Mouse (Mus musculus): ENCODE data around the gene Dnajc3. TPM values are rescaled to one million over a fixed set of nuclear protein-coding genes. Genes with fewer than 3 reads are reported as not detected.
A peak's percentile ranks its signal among the peaks of the same experiment; 100 is the strongest.

Dnajc3 gene
- polyA plus RNA-seq, 1 experiment from 2014 or later, result 48.4 TPM

DNA sequence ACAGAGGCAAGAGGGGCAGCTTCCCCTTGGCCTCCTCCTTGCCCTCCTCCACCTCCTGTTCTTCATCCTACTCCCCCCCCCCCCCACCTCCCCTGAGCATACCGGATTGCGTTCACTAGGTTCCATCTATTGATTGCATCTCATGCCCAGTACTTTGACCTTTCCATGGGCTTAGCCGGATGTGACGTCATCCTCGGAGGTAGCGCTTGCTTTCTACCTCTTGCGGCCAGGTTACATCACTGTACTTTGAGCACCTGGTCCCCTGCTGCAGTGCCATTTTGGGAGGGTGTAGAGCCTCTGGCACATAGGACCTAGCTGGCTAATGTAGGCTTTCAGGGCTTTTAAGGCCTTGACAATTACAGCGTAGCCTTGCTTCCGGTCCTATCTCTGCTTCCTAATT, 3.1 kb upstream of the Dnajc3 start:
- Histone ChIP-seq H3K27me3 (replicated peaks) (no peaks in the 10 kb centered on the region), H3K4me1 (replicated peaks) (0 out of 2 replicates have a peak, but pooled peaks cover 7% of the 10 kb centered on the region), H3K27ac (no peak overlapping the region), H3K36me3 (no peaks in the 10 kb centered on the region), H3K9me3 (no peaks in the 10 kb centered on the region), H3K9ac (no peak overlapping the region), H3K4me2 (replicated peaks) (no peak overlapping the region), H3K4me3 (replicated peaks) (no peak overlapping the region)
- WGBS, result 75% methylated on average over 9 of the region's 9 CpGs
- no peak for ATAC-seq

DNA sequence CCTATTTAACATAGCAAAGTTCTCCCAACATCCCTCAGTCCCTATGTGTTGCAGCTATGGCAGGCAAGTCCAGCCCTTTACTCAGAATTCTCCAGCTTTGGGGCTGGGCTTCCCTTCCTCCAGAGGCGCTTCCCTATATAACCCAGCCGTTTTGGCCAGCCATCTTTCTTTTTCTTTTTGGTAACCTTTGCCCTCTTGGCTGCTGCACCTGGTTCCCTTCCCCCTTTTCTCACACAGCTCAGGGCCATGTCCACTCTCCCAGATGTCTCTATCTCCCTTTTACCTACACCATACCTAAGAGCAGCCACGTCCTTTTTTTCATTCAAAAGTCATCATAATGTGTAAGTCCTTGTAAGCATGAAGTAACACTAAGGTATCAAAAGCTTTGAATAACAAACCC, 1.5 kb upstream of the Dnajc3 start:
- Histone ChIP-seq H3K27ac (no peak overlapping the region), H3K9ac (no peak overlapping the region), H3K4me2 (replicated peaks) (no peak overlapping the region), H3K27me3 (replicated peaks) (no peaks in the 10 kb centered on the region), H3K4me3 (replicated peaks) (no peak overlapping the region), H3K9me3 (no peaks in the 10 kb centered on the region), H3K36me3 (no peaks in the 10 kb centered on the region), H3K4me1 (replicated peaks) (0 out of 2 replicates have a peak, but pooled peaks cover 10% of the 10 kb centered on the region)
- WGBS, result 57% methylated on average over 3 of the region's 3 CpGs
- no peak for ATAC-seq

DNA sequence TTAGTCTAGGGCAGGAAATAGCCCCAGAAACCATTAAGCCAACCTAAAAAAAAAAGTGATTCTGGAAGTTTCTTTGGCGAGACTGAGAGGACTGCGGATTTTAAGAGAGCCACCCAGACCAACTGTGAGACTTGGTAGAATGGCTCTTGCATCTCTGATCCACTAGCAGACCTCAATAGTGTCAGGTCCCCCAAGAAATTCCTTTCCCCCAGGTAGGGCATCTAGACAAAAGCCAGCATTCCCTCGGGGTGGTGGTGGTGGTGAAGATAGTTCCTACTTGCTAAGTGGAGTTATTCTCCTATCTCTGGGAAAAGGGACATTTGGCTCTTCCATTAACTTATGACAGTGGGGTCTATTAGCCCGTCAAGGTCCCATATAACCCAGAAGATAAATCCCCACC, 824 bp upstream of the Dnajc3 start:
- ATAC-seq, result peak; percentile 10
- WGBS, result 35% methylated on average over 4 of the region's 4 CpGs
- peak overlapping the region; percentile 99 for H3K4me3 ChIP-seq (replicated peaks)
- H3K36me3 ChIP-seq, result no peaks in the 10 kb centered on the region
- H3K4me1 ChIP-seq (replicated peaks), result 0 out of 2 replicates have a peak, but pooled peaks cover 10% of the 10 kb centered on the region
- no peaks in the 10 kb centered on the region for H3K9me3 ChIP-seq
- no peaks in the 10 kb centered on the region for H3K27me3 ChIP-seq (replicated peaks)
- H3K27ac ChIP-seq, result peak overlapping the region; percentile 85
- peak overlapping the region; percentile 64 for H3K9ac ChIP-seq
- peak overlapping the region; percentile 79 for H3K4me2 ChIP-seq (replicated peaks)

DNA sequence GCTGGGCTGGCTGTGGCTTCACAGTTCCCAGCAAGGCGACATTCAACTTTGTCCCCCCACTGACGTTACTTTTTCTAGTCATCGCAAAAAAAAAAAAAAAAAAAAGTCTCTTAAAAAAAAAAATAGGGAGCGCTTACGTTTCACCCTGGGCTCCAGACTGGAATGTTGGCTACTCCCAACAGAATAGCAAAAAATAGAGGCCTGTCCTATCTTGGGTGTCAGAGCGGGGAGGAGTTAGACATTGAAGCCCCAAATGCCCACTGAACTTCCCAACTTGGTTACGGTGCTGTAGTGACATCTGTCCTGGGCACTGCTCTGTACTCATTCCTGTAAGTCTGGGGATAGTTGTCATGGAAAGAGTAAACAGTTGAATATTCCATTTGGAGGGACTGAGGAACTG, 775 bp downstream of the Dnajc3 start:
- peak overlapping the region; percentile 99 for H3K4me3 ChIP-seq (replicated peaks)
- H3K4me1 ChIP-seq (replicated peaks), result 0 out of 2 replicates have a peak, but pooled peaks cover 10% of the 10 kb centered on the region
- WGBS, result 3% methylated on average over 7 of the region's 7 CpGs
- H3K4me2 ChIP-seq (replicated peaks), result peak overlapping the region; percentile 65
- no peaks in the 10 kb centered on the region for H3K9me3 ChIP-seq
- H3K36me3 ChIP-seq, result no peaks in the 10 kb centered on the region
- H3K9ac ChIP-seq, result peak overlapping the region; percentile 98
- H3K27me3 ChIP-seq (replicated peaks), result no peaks in the 10 kb centered on the region
- ATAC-seq, result no peak
- peak overlapping the region; percentile 94 for H3K27ac ChIP-seq

DNA sequence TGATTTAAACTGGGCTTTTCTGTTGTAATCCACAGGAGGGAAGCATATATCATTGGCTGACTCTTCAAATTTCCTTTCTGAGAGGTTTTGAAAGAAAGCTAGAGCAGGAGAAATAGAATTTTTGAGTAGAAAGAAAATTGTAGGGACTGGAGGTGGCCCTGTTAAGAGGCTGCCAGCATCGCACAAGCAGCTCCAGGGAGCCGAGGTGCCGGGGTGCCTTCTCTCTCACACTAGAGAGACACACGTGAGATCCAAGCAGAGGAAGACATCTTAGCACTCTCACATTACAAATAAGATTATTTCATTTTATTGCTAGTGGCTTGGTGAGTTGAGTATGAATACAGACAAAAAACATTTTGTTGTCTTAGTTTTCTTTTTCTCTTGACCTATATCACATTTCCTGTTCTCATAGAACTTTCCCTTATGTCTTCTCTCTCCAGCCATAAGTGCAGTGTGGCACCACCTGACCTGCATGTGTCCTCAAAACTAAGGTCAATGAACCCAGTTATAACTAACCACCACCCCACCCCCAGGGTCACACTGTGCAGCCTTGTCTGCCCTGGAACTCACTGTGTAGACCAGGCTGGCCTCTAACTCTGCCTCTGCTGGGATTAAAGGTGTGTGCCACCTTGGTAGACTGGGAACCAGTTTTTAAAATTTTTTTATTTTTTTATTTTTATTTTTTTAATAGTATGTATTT, 3.2 kb downstream of the Dnajc3 start:
- Histone ChIP-seq H3K4me1 (replicated peaks) (0 out of 2 replicates have a peak, but pooled peaks cover 10% of the 10 kb centered on the region), H3K36me3 (no peaks in the 10 kb centered on the region), H3K27ac (no peak overlapping the region), H3K9ac (no peak overlapping the region), H3K4me3 (replicated peaks) (no peak overlapping the region), H3K9me3 (no peaks in the 10 kb centered on the region), H3K27me3 (replicated peaks) (no peaks in the 10 kb centered on the region), H3K4me2 (replicated peaks) (no peak overlapping the region)
- WGBS, result 82% methylated on average over 4 of the region's 4 CpGs
- no peak for ATAC-seq

DNA sequence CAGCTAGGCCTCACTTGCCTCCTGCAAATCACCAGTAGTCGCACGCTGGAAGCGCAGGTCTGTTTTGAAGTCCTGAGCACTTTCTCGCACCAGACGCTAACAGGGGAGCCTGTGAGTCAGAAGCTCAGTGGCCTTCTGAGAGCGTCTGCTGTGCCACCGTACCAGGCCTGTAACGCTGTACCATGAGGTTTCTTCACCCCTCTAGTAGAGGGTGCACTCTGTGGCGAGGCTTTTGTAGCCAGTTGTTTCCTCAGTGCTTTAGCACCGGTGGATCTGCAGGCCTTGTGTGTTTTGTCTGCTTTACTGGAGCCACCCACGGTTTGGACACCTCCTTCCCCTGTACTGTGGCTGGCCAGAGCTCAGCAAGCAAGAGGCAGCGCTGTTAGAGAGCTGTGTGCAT, 4.3 kb downstream of the Dnajc3 start:
- no peaks in the 10 kb centered on the region for H3K36me3 ChIP-seq
- WGBS, result 55% methylated on average over 12 of the region's 12 CpGs
- no peak overlapping the region for H3K9ac ChIP-seq
- no peak for ATAC-seq
- no peak overlapping the region for H3K4me3 ChIP-seq (replicated peaks)
- no peaks in the 10 kb centered on the region for H3K27me3 ChIP-seq (replicated peaks)
- H3K27ac ChIP-seq, result no peak overlapping the region
- H3K4me2 ChIP-seq (replicated peaks), result no peak overlapping the region
- H3K4me1 ChIP-seq (replicated peaks), result 0 out of 2 replicates have a peak, but pooled peaks cover 7% of the 10 kb centered on the region
- no peaks in the 10 kb centered on the region for H3K9me3 ChIP-seq

DNA sequence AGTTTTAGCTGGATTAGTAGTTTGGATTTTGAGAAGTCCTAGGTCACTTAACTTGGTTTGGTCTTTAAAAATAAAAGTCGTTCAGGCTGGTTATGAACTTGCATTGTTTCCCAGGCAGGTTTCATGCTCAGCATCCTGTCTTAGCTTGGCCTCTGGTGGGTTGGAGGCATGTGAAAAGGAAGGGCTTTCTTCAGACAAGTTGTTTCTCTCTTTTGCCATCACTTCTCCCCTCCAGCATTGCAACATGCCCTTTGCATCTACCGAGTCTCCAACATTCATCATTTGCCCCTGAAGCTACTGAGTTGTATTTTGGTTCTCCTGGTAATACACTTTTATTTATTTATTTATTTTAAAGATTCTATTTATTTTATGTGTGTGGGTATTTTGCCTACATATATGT, 6.9 kb downstream of the Dnajc3 start:
- Histone ChIP-seq H3K27ac (no peak overlapping the region), H3K4me2 (replicated peaks) (no peak overlapping the region), H3K4me1 (replicated peaks) (0 out of 2 replicates have a peak, but pooled peaks cover 3% of the 10 kb centered on the region), H3K4me3 (replicated peaks) (no peak overlapping the region), H3K9ac (no peak overlapping the region), H3K9me3 (no peaks in the 10 kb centered on the region), H3K27me3 (replicated peaks) (no peaks in the 10 kb centered on the region), H3K36me3 (no peaks in the 10 kb centered on the region)
- 83% methylated on average over 2 of the region's 2 CpGs for WGBS
- ATAC-seq, result no peak

DNA sequence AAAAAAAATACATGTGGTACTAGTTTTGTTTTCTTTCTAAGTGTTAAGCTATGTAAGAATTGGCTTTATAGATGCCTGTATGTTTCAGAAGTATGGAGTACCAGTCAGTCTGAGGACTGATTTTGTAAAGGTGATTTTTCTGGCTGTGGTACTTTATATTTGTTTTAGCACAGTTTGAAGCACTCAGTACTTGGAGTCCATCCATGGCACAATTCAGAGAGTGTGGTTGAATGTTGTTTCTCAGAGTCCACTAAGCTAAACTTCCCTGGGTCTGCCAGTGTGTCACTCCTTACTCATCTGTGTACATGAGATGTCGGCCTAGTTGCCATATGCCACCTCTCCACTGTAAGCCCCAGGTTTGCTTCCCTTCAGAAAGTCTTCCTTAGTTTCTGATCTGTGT, 11.1 kb downstream of the Dnajc3 start:
- no peak overlapping the region for H3K4me3 ChIP-seq (replicated peaks)
- no peak overlapping the region for H3K9ac ChIP-seq
- no peak overlapping the region for H3K4me2 ChIP-seq (replicated peaks)
- no peaks in the 10 kb centered on the region for H3K27me3 ChIP-seq (replicated peaks)
- H3K36me3 ChIP-seq, result no peaks in the 10 kb centered on the region
- WGBS, result 88% methylated on average over 1 of the region's 1 CpGs
- no peak for ATAC-seq
- H3K9me3 ChIP-seq, result no peaks in the 10 kb centered on the region
- no peak overlapping the region for H3K27ac ChIP-seq
- H3K4me1 ChIP-seq (replicated peaks), result no peaks in the 10 kb centered on the region

DNA sequence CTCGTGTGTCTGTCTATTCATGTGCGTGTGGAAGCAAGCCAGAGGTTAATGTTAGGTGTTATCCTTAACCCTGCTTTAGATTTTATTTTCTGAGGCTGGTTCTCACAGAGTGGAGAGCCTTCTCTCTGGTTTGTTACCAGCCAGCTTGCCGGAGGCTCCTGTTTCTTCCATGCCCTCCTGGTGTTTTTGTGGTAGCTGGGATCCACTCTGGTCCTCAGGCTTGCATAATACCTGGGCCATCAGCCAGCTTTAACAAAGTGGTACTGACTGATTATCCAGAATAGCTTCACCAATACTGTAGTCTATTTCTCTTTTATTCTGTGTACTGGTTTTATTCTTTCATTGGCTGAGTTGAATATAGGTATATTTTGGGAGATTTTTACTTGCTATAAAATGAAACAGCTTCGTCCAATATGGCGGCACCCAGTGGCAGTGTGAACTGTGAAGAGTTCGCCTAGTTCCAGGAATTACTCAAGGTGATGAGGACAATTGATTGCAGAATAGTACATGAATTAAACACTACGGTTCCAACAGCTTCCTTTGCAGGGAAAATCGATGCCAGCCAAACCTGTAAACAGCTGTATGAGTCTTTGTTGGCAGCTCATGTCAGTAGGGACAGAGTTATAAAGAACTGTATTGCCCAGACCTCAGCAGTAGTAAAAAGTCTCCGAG, 14.3 kb downstream of the Dnajc3 start:
- no peak overlapping the region for H3K4me3 ChIP-seq (replicated peaks)
- no peaks in the 10 kb centered on the region for H3K9me3 ChIP-seq
- no peak for ATAC-seq
- H3K4me2 ChIP-seq (replicated peaks), result no peak overlapping the region
- no peaks in the 10 kb centered on the region for H3K4me1 ChIP-seq (replicated peaks)
- WGBS, result 96% methylated on average over 9 of the region's 9 CpGs
- no peak overlapping the region for H3K27ac ChIP-seq
- H3K36me3 ChIP-seq, result no peaks in the 10 kb centered on the region
- no peak overlapping the region for H3K9ac ChIP-seq
- H3K27me3 ChIP-seq (replicated peaks), result no peaks in the 10 kb centered on the region

DNA sequence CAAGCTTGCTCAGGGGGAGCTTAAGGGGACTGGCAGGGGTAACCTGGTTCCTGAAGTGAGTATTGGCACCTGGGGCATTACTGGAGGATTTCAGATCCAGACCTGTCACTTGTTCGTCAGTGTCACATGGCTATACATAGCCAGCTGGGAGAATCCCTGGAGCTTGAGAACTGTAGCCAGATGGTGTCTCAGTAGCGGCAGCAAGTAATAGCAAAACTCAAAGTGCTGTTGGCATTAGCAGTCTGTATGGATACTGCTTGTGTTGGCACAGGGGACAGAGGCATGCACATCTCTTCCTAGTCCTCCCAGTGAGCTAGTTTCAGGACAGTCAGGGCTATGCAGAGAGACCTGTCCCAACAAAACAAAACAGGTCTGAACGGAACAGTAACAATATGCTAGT, 20.2 kb downstream of the Dnajc3 start:
- ATAC-seq, result no peak
- no peak overlapping the region for H3K4me3 ChIP-seq (replicated peaks)
- no peaks in the 10 kb centered on the region for H3K9me3 ChIP-seq
- H3K27ac ChIP-seq, result no peak overlapping the region
- peaks cover 20% of the 10 kb centered on the region for H3K36me3 ChIP-seq
- H3K4me2 ChIP-seq (replicated peaks), result no peak overlapping the region
- H3K9ac ChIP-seq, result no peak overlapping the region
- no peaks in the 10 kb centered on the region for H3K27me3 ChIP-seq (replicated peaks)
- 94% methylated on average over 3 of the region's 3 CpGs for WGBS
- no peaks in the 10 kb centered on the region for H3K4me1 ChIP-seq (replicated peaks)

DNA sequence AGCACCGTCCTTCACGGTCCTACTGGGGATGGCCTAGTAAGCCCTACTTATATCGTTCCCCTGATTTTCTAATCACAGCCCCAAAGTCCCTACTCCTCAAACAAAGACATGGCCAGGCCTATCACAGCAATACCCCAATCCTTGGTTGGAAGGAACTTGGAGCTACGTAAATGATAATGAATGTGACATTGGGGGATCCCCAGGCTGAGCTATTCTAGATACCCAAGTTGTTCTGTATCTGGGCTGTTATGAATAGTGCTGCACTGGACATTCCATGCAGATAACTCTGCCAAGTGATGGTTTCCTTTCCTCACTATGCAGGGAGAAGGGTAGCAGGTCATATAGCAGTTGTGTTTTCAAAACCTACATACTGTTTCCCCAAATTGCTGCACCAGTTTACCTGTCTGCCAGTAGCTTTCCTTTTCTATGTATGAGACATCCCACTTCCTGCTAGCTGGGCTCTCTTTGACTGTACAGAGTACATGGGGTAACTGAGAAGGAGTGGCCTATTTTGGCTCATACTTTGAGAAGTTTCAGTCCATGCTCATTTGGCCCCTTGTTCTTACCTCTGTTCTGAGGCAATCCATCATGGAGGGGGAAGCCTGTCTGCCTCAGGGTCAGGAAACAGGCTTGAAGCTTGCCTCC, 27.7 kb downstream of the Dnajc3 start:
- 95% methylated on average over 4 of the region's 4 CpGs for WGBS
- Histone ChIP-seq H3K4me1 (replicated peaks) (no peaks in the 10 kb centered on the region), H3K4me2 (replicated peaks) (no peak overlapping the region), H3K36me3 (peaks cover 12% of the 10 kb centered on the region; the same call in 1 of the 2 replicates), H3K9me3 (no peaks in the 10 kb centered on the region), H3K27me3 (replicated peaks) (no peaks in the 10 kb centered on the region), H3K27ac (no peak overlapping the region), H3K4me3 (replicated peaks) (no peak overlapping the region), H3K9ac (no peak overlapping the region)
- no peak for ATAC-seq

DNA sequence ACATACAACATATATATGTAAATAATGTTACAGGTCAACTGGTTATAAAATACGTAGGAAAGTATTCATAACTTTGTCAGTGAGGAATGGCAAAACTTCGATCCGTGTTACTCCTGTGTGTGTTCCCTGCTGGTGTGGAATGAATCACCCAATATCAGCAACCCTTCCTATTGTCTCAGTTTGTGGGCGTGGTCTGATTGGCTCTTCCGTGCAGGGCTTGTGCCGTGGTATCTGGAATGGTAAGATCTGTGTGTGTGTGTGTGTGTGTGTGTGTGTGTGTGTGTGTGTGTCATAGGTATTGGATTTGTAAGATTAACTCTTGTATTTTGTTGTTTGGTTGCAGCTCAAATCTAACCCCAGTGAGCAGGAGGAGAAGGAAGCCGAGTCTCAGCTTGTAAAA, 29.9 kb downstream of the Dnajc3 start:
- Histone ChIP-seq H3K9me3 (no peaks in the 10 kb centered on the region), H3K4me3 (replicated peaks) (no peak overlapping the region), H3K9ac (no peak overlapping the region), H3K27ac (no peak overlapping the region), H3K27me3 (replicated peaks) (no peaks in the 10 kb centered on the region), H3K4me1 (replicated peaks) (no peaks in the 10 kb centered on the region), H3K36me3 (peaks cover 14% of the 10 kb centered on the region), H3K4me2 (replicated peaks) (no peak overlapping the region)
- ATAC-seq, result no peak
- 82% methylated on average over 7 of the region's 7 CpGs for WGBS

Measured in intestine, embryonic 15.5 days (tissue).